In the genomic region with DNA sequence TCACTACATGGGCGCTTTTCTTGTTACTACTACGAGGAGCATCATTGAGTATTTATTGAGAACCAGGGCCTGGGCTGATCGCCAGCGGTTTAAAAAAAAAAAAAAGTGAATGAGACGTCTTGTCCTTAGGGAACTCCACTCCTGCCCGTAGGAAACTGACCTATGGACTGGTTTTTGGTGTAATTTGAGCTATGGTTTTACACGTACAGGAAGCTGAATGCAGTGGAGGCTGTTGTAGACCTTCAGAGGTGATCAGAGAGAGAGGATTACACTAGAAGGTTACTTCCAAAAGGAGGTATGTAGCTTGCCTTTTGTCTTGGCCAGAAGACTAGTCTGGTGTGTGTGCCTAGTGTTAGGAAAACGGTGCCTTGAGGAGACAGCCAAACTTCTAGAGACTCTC, we compare ENCODE assay signal across 9 mouse cellular contexts. TPM values are rescaled to one million over a fixed set of nuclear protein-coding genes. Genes with fewer than 3 reads are reported as not detected.
A peak's percentile ranks its signal among the peaks of the same experiment; 100 is the strongest.
DNase-seq lines count a peak whose midpoint lies in the region; ATAC-seq lines count a peak whose summit lies in the region.
"Had no signal": no experiment of that assay in that cellular context is flagged by ENCODE, and none has a peak within 500 bp of the region (broad histone marks: within the 10 kb centered on the region; RNA-seq: fewer than 3 reads in every experiment).

No protein-coding gene starts in this region.

- no peaks in the 10 kb centered on the region for H3K27me3 ChIP-seq in forebrain, embryonic 15.5 days
- H3K27me3 ChIP-seq: Patski had no signal

- H3K4me1 ChIP-seq in forebrain, embryonic 15.5 days, result peaks cover 23% of the 10 kb centered on the region

- intact Hi-C loops in gastrocnemius, postnatal 36 days (cut with DNase I), result loop anchor here (2.0 to 5.0 kb wide), 3 partner anchors 33 to 60 kb away; partner anchors contain the start of gene Ttpal

- peak overlapping the region; percentile 95 for H3K4me3 ChIP-seq in forebrain, embryonic 15.5 days
- peak overlapping the region; percentile 53 for H3K4me3 ChIP-seq in macrophage (ENCODE audit: inconsistent target)

- WGBS in forebrain, embryonic 15.5 days, result under 1% methylated on average over 8 of the region's 8 CpGs
- WGBS in macrophage (ENCODE audit: missing documents), result 10% methylated on average over 8 of the region's 8 CpGs

- H3K9me3 ChIP-seq in forebrain, embryonic 15.5 days, result no peaks in the 10 kb centered on the region

- no peak for ATAC-seq in forebrain, embryonic 15.5 days (replicated peaks)

- H3K4me2 ChIP-seq in forebrain, embryonic 15.5 days (replicated peaks), result peak overlapping the region; percentile 71

- H3K9ac ChIP-seq in forebrain, embryonic 15.5 days (replicated peaks), result peak overlapping the region; percentile 67

- peak; percentile 34 for DNase-seq in gastrocnemius, adult 18-20 months (ENCODE audit: low spot score)
- DNase-seq in gastrocnemius, postnatal 36 days, result no peak
- DNase-seq in R1 (ENCODE audit: low read depth, low spot score), result peak; percentile 22
- peak; percentile 71 for DNase-seq in kidney, adult 9 months
- DNase-seq in retina, embryonic 14.5 days (ENCODE audit: low spot score), result no peak
- DNase-seq in right cerebral cortex, adult 2 months (ENCODE audit: low spot score in 2 of 2), result no peak

- H3K79me2 ChIP-seq in macrophage (ENCODE audit: inconsistent target), result peaks cover 38% of the 10 kb centered on the region

- no peaks in the 10 kb centered on the region for H3K36me3 ChIP-seq in forebrain, embryonic 15.5 days
- no peaks in the 10 kb centered on the region for H3K36me3 ChIP-seq in macrophage (ENCODE audit: inconsistent target)

- 0 out of 2 replicates have a peak overlapping the region, but pooled peaks have one; percentile 12 for H3K27ac ChIP-seq in forebrain, embryonic 15.5 days (replicated peaks)
- no peak overlapping the region for H3K27ac ChIP-seq in macrophage

RNA-seq across cellular contexts. Expression of gene Pkig, which starts 0.8 kb away (rescaled TPM):
- total RNA-seq in gastrocnemius, adult 18-20 months (2021), result 100 to 1,000 TPM; 113 to 126 TPM
- 10 to 100 TPM; 80.1 to 98.9 TPM for total RNA-seq in gastrocnemius, postnatal 36 days (2021)
- polyA plus RNA-seq in forebrain, embryonic 15.5 days (2015; fragmentation: Nextera tagmentation; extraction: Ambion mirVana), result 157 and 165 TPM in 2 replicates
- total RNA-seq in macrophage (2018; cell fraction: chromatin; rRNA removed), result 10 to 100 TPM in 19 of 26 experiments, 1 to 10 TPM in 7; 2.4 to 30.8 (median 18.1) TPM
- total RNA-seq in macrophage (2018; cell fraction: cytosol; rRNA removed), result 10 to 100 TPM; 42.4 to 74.6 (median 56.6) TPM
- total RNA-seq in macrophage (2018; cell fraction: nucleus; rRNA removed), result 10 to 100 TPM; 12.2 to 39.2 (median 23.1) TPM
- polyA plus RNA-seq in macrophage (2018), result 39.4 to 69.2 TPM (median 46.2 TPM) in 3 replicates

RNA-seq across cellular contexts. Expression of gene Serinc3, which starts 14.0 kb away (rescaled TPM):
- total RNA-seq in gastrocnemius, adult 18-20 months (2021), result 100 to 1,000 TPM; 103 to 119 TPM
- total RNA-seq in gastrocnemius, postnatal 36 days (2021), result 100 to 1,000 TPM; 101 to 136 TPM
- polyA plus RNA-seq in forebrain, embryonic 15.5 days (2015; fragmentation: Nextera tagmentation; extraction: Ambion mirVana), result 27.9 and 28.8 TPM in 2 replicates
- total RNA-seq in macrophage (2018; cell fraction: chromatin; rRNA removed), result 100 to 1,000 TPM in 9 of 26 experiments, 10 to 100 TPM in 17; 27.4 to 173 (median 89.6) TPM
- total RNA-seq in macrophage (2018; cell fraction: cytosol; rRNA removed), result 100 to 1,000 TPM; 210 to 576 (median 331) TPM
- total RNA-seq in macrophage (2018; cell fraction: nucleus; rRNA removed), result 100 to 1,000 TPM; 108 to 439 (median 280) TPM
- polyA plus RNA-seq in macrophage (2018), result 217 to 859 TPM (median 380 TPM) in 3 replicates

RNA-seq across cellular contexts. Expression of gene Ttpal, which starts 56.8 kb away (rescaled TPM):
- total RNA-seq in gastrocnemius, adult 18-20 months (2021), result 1 to 10 TPM; 4.2 to 4.9 TPM
- total RNA-seq in gastrocnemius, postnatal 36 days (2021), result 1 to 10 TPM; 4.3 to 4.8 TPM
- 43.3 and 44.4 TPM in 2 replicates for polyA plus RNA-seq in forebrain, embryonic 15.5 days (2015; fragmentation: Nextera tagmentation; extraction: Ambion mirVana)
- total RNA-seq in macrophage (2018; cell fraction: chromatin; rRNA removed), result 100 to 1,000 TPM in 11 of 26 experiments, 10 to 100 TPM in 15; 39.4 to 228 (median 75.4) TPM
- 10 to 100 TPM; 14.0 to 31.8 (median 18.4) TPM for total RNA-seq in macrophage (2018; cell fraction: cytosol; rRNA removed)
- total RNA-seq in macrophage (2018; cell fraction: nucleus; rRNA removed), result 100 to 1,000 TPM in 5 of 26 experiments, 10 to 100 TPM in 21; 24.8 to 160 (median 66.0) TPM
- 8.8 to 17.3 TPM (median 13.7 TPM) in 3 replicates for polyA plus RNA-seq in macrophage (2018)

Comparison
In these comparisons a context has a peak if more than half of its experiments do, and no peak if none do; other contexts are left out.
1. DNase-seq: peak in gastrocnemius, adult 18-20 months (single experiment), R1 (single experiment) and kidney, adult 9 months (single experiment); none in gastrocnemius, postnatal 36 days (0 of 2), retina, embryonic 14.5 days (single experiment) and right cerebral cortex, adult 2 months (0 of 2).